Mouse (Mus musculus) 416B (cell line): Measurements from ENCODE around the gene Coq6.
A peak's percentile ranks its signal among the peaks of the same experiment; 100 is the strongest.

Experiments used
- DNase-seq: peaks from one replicate; pipeline ENCODE4 v3.0.0; 2011; ENCODE audit warnings: low read depth

Gene Coq6

GRCm38 (mm10) chr12:84396947-84397679, 35.7 kb downstream of the Coq6 start:
- DNase-seq: peak; percentile 10

GRCm38 (mm10) chr12:84397685-84398084, 36.2 kb downstream of the Coq6 start:
- DNase-seq: peak; percentile 74

GRCm38 (mm10) chr12:84398629-84399028, 37.2 kb downstream of the Coq6 start:
- DNase-seq: no peak

- no peak for DNase-seq
Measured at GRCm38 (mm10) chr12:84399135-84399534, 37.7 kb downstream of the Coq6 start.

GRCm38 (mm10) chr12:84399663-84400062, 38.2 kb downstream of the Coq6 start:
- no peak for DNase-seq

GRCm38 (mm10) chr12:84400068-84400467, 38.6 kb downstream of the Coq6 start:
- DNase-seq: no peak

- peak; percentile 74 for DNase-seq
Measured at GRCm38 (mm10) chr12:84400653-84401052, 39.2 kb downstream of the Coq6 start.

GRCm38 (mm10) chr12:84402923-84403322, 41.5 kb downstream of the Coq6 start:
- no peak for DNase-seq

- no peak for DNase-seq
Measured at GRCm38 (mm10) chr12:84404541-84404940, 43.1 kb downstream of the Coq6 start.

- peak; percentile 37 for DNase-seq
Measured at GRCm38 (mm10) chr12:84407259-84407658, 45.8 kb downstream of the Coq6 start.

GRCm38 (mm10) chr12:84407874-84408818, 46.7 kb downstream of the Coq6 start:
- peak; percentile 84 for DNase-seq

GRCm38 (mm10) chr12:84408819-84409507, 47.5 kb downstream of the Coq6 start, which contains the start of the genes Entpd5 and Bbof1:
Entpd5 (minus strand) TSS chr12:84409029.
Bbof1 (plus strand) TSS chr12:84409071.
- DNase-seq: peak; percentile 76

- DNase-seq: peak; percentile 92
Measured at GRCm38 (mm10) chr12:84416834-84417604, 55.6 kb downstream of the Coq6 start, which contains the start of gene Rnf113a2. Rnf113a2 (plus strand) TSS chr12:84417196.

- no peak for DNase-seq
Measured at GRCm38 (mm10) chr12:84417605-84417922, 56.1 kb downstream of the Coq6 start.
